Mouse (Mus musculus) liver, embryonic 14.5 days (tissue): ENCODE results near the gene Anapc1.

Source experiments
- CTCF ChIP-seq: IDR thresholded peaks from 2 replicates; pipeline ENCODE4 v1.5.1; 2016; ENCODE audit warnings: antibody characterized with exemption, low read depth, control low read depth
- EP300 ChIP-seq: IDR thresholded peaks from 2 replicates; pipeline ENCODE4 v1.6.1; 2016; ENCODE audit warnings: antibody characterized with exemption, low read depth

DNA sequence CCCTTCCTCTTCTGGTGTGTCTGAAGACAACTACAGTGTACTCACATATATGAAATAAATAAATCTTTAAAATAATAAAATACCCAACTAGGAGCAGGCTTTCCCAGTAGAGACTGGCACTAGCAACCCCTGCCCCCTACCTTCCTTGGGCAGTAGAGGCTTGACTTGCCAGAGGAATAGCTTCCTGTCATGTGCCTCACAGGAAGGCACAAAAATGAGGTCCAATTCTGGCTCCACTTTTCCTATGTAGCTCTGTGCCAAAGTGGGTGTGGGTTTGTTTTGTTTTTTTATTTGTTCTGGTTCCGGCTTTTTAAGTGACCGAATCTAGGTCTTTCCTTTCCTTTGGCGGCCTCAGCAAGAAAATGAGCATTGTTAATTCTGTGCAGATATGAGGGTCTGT lies 17.3 kb upstream of the Anapc1 start:
- TF ChIP-seq EP300 (no peak), CTCF (no peak)
